Mouse (Mus musculus): Measurements from ENCODE around the gene Zdhhc19. TPM values are rescaled to one million over a fixed set of nuclear protein-coding genes. Genes with fewer than 3 reads are reported as not detected.

Zdhhc19 gene
- total RNA-seq, 4 experiments from 2014 or later = not detected

GRCm38 (mm10) chr16:32516006-32516962 is 20.2 kb downstream of the Zdhhc19 start:
- DNase-seq = no peak

- DNase-seq = no peak
Observed at GRCm38 (mm10) chr16:32517785-32518481, 21.9 kb downstream of the Zdhhc19 start.

- no peak for DNase-seq
Observed at GRCm38 (mm10) chr16:32519656-32520371, 23.7 kb downstream of the Zdhhc19 start.

- DNase-seq = no peak
Observed at GRCm38 (mm10) chr16:32520372-32520748, 24.3 kb downstream of the Zdhhc19 start.

GRCm38 (mm10) chr16:32522578-32523194 is 26.6 kb downstream of the Zdhhc19 start:
- no peak for DNase-seq

GRCm38 (mm10) chr16:32523462-32524243 is 27.6 kb downstream of the Zdhhc19 start:
- peak; percentile 80 for DNase-seq

- peak; percentile 71 for DNase-seq
Observed at GRCm38 (mm10) chr16:32524244-32524615, 28.2 kb downstream of the Zdhhc19 start.

GRCm38 (mm10) chr16:32526906-32527305 is 30.8 kb downstream of the Zdhhc19 start:
- DNase-seq = no peak

- DNase-seq = no peak
Observed at GRCm38 (mm10) chr16:32532878-32533826, 37.1 kb downstream of the Zdhhc19 start.

- no peak for DNase-seq
Observed at GRCm38 (mm10) chr16:32535157-32535751, 39.2 kb downstream of the Zdhhc19 start.

DNA sequence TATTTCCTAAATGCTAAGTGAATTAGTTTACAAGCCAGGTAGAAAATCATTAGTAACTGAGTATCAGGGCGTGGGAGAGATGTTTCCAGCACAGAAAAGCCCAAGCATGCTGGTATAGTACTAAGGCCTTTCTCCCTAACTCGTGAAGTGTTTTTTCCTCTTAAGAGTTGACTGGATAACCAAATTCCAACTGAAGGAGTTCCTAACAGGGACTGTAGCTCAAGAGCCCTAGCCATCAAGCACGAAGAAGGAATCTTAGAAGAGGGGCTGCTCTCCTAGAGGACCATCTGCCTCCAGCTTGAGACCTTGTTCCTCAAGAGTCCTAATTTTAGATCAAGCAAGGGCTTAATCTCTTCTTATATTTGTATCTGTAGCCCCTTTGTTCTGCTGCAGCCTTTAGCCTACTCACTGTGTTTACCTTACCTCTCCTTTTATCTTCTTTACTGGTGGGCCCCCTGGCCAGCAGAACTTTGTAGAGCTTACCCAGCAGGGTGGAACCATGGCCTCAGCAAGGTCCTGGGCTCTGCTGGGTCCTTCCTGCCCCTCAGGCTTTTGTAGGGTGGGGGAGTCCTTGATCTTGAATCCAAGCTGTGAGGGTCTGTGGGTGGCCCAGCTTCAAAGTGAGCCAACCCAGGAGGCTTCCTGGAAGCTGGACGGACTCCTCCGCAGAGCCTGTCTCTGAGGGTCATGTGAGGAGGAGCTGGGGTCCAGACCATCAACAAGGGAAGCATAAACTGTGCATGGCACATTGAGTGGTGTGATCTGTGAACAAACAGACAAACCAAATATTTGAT is 42.0 kb downstream of the Zdhhc19 start:
- DNase-seq = no peak

DNA sequence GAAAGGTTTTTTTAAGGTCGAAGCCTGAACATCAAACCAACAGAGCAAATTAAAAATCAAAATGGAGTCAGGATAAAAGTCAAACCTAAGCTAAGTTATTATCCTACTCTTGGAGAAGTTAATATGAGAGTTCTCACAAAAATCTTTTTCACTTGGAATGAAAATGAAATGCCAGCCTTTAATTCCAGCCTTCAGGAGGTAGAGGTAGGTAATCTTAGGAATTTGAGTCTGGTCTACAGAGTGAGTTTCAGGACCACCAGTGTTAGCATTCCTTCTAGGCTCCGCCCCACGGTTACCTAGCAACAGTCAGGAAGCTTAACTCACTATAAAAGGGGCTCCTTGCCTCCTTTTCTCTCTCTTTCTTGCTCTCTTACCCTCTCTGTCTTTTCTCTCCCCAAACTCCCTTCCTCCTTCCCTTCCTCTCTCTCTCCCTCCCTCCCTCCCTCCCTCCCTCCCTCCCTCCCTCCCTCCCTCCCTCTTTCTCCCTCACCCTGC is 42.7 kb downstream of the Zdhhc19 start:
- DNase-seq = no peak

GRCm38 (mm10) chr16:32541338-32542179 is 45.5 kb downstream of the Zdhhc19 start:
- peak; percentile 47 for DNase-seq

GRCm38 (mm10) chr16:32543422-32543821 is 47.4 kb downstream of the Zdhhc19 start:
- no peak for DNase-seq

- no peak for DNase-seq
Observed at GRCm38 (mm10) chr16:32547156-32548068, 51.3 kb downstream of the Zdhhc19 start.

DNA sequence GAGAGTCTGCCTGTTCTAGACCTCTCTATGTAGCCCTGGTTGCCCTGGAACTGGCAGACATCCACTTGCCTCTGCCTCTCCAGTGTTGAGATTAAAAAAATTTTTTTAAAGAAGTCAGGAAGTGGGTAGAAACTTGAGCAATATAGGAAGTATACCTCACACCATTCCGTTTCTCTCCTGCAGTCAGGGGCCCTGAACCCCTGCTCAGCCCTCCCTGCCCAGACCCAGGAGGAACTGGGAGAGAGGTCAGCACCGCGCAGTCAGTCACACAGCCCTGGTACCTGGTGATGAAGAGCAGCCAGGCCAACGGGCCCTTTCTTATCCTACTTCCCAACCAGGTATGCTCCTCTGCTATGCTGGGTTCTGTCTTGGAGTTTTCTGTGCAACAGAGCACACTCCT is 54.0 kb downstream of the Zdhhc19 start:
- DNase-seq = no peak

- DNase-seq = no peak
Observed at GRCm38 (mm10) chr16:32550487-32550886, 54.4 kb downstream of the Zdhhc19 start.
